Mouse (Mus musculus) midbrain, postnatal 0 days (tissue): ENCODE results near the gene Pomgnt1. TPM values are rescaled to one million over a fixed set of nuclear protein-coding genes. Genes with fewer than 3 reads are reported as not detected.

ENCODE experiments used
- ATAC-seq: fragments of 200-750 bp; cut with Nextera tagmentation; 2 replicates; pipeline ENCODE4 v1.8.0; 2017; ENCODE audit warnings: moderate number of reproducible peaks, mild to moderate bottlenecking, moderate TSS enrichment, moderate library complexity; ENCODE audit not compliant: low FRiP score
- DNase-seq: peaks from one replicate; pipeline ENCODE4 v3.0.0-alpha.2; 2015; ENCODE audit warnings: low spot score
- H3K27ac ChIP-seq: fragments of 300-500 bp; sonication (generic); 2 replicates; pipeline ENCODE4 v1.5.1; 2014; ENCODE audit warnings: low read depth, mild to moderate bottlenecking, low read length, mixed read lengths
- H3K27me3 ChIP-seq: fragments of 300-500 bp; sonication (generic); 2 replicates; pipeline ENCODE4 v1.6.1; 2014; ENCODE audit warnings: low read length, control low read depth, mixed read lengths; ENCODE audit not compliant: insufficient read depth
- H3K36me3 ChIP-seq: fragments of 300-500 bp; sonication (generic); 2 replicates; pipeline ENCODE4 v1.6.1; 2014; ENCODE audit warnings: low read length, control low read depth, mixed read lengths; ENCODE audit not compliant: insufficient read depth
- H3K4me1 ChIP-seq: fragments of 300-500 bp; sonication (generic); 2 replicates; pipeline ENCODE4 v1.6.1; 2014; ENCODE audit warnings: mild to moderate bottlenecking, control low read depth, antibody characterized with exemption, low read length, mixed read lengths; ENCODE audit not compliant: insufficient read depth
- H3K4me2 ChIP-seq: fragments of 300-500 bp; sonication (generic); 2 replicates; pipeline ENCODE4 v1.6.1; 2014; ENCODE audit warnings: low read depth, mild to moderate bottlenecking, low read length, mixed read lengths; ENCODE audit not compliant: poor library complexity, severe bottlenecking
- H3K4me3 ChIP-seq: fragments of 300-500 bp; sonication (generic); 2 replicates; pipeline ENCODE4 v1.5.1; 2014; ENCODE audit warnings: low read depth, mild to moderate bottlenecking, low read length, moderate library complexity
- H3K9ac ChIP-seq: fragments of 300-500 bp; sonication (generic); replicated peaks from 2 replicates; pipeline ENCODE4 v1.6.1; 2014; ENCODE audit warnings: mild to moderate bottlenecking, low read length, moderate library complexity, mixed read lengths; ENCODE audit not compliant: poor library complexity, severe bottlenecking
- H3K9me3 ChIP-seq: fragments of 300-500 bp; sonication (generic); 2 replicates; pipeline ENCODE4 v1.6.1; 2016; ENCODE audit warnings: low read length, control low read depth
- CTCF ChIP-seq: IDR thresholded peaks from 2 replicates; pipeline ENCODE4 v1.5.1; 2016; ENCODE audit warnings: antibody characterized with exemption, mild to moderate bottlenecking
- WGBS: fragments of 180-500 bp; shearing (Covaris S2); extraction: QIAGEN DNeasy Blood & Tissue Kit; methylation state at CpG from one replicate; pipeline ENCODE4 v1.1.7; 2014; 5-methylcytosine and 5-hydroxymethylcytosine counted together
- polyA plus RNA-seq: library from polyadenylated mRNA; unstranded; fragments of >200 nt; fragmentation: Nextera tagmentation; extraction: Ambion mirVana; gene quantifications from 2 replicates; pipeline ENCODE4 v1.2.1, GENCODE M21; 2015
- total RNA-seq: library from RNA; depleted of rRNA; stranded (reverse); fragments of >200 nt; gene quantifications from 2 replicates; pipeline ENCODE4 v1.2.3, GENCODE M21; 2014

The Pomgnt1 gene
- total and polyA plus RNA-seq, 2 experiments from 2014 or later = 58.1 to 78.5 TPM

- H3K27ac ChIP-seq = no peak overlapping the region
- no peak for DNase-seq
- H3K9me3 ChIP-seq = no peaks in the 10 kb centered on the region
- H3K27me3 ChIP-seq = 0 out of 2 replicates have a peak, but pooled peaks cover 3% of the 10 kb centered on the region
- peaks cover 13% of the 10 kb centered on the region for H3K4me1 ChIP-seq
- no peak for ATAC-seq
- no peak overlapping the region for H3K9ac ChIP-seq
- H3K4me2 ChIP-seq = no peak overlapping the region
- no peak overlapping the region for H3K4me3 ChIP-seq
- 82% methylated on average over 7 of the region's 7 CpGs for WGBS
- TF ChIP-seq CTCF = no peak
- no peaks in the 10 kb centered on the region for H3K36me3 ChIP-seq
Observed at GRCm38 (mm10) chr4:116142269-116142668, 18.6 kb downstream of the Pomgnt1 start.

DNA sequence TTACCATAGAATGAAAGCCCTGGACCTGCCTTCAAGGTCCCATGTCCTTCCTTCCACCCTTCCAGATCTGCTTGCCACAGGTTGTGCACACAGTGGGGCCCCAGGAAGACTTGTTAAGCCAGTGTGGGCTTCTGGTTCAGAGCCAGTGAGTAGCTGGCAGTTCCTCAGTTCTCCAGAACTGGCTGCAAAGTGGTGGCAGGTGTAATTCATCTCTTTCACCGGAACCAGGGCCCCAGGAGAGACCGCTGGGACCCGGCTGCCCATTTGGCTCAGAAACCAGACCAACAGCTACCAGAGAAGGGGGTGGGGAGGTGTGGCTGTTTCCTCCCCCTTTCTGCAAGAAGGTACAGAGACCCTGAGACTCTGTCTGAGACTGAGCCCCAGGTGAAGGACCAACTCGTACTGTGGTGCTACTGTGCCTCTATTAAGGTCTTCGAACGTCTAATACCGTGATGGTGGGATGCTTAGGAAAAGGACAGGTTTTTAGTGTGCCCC lies 19.7 kb downstream of the Pomgnt1 start:
- Histone ChIP-seq H3K4me3 (peak overlapping the region; percentile 64), H3K36me3 (no peaks in the 10 kb centered on the region), H3K4me1 (peaks cover 13% of the 10 kb centered on the region), H3K9ac (no peak overlapping the region), H3K4me2 (peak overlapping the region; percentile 97), H3K27ac (no peak overlapping the region), H3K27me3 (0 out of 2 replicates have a peak, but pooled peaks cover 3% of the 10 kb centered on the region), H3K9me3 (no peaks in the 10 kb centered on the region)
- DNase-seq = peak; percentile 71
- ATAC-seq = no peak
- 16% methylated on average over 7 of the region's 7 CpGs for WGBS
- TF ChIP-seq CTCF = no peak

GRCm38 (mm10) chr4:116143891-116144717 lies 20.5 kb downstream of the Pomgnt1 start:
- ATAC-seq (peak; percentile 60; the same call in 1 of the 2 replicates), DNase-seq (peak; percentile 51)
- H3K4me3 ChIP-seq = peak overlapping the region; percentile 64
- no peaks in the 10 kb centered on the region for H3K36me3 ChIP-seq
- peak overlapping the region; percentile 97 for H3K4me2 ChIP-seq
- no peaks in the 10 kb centered on the region for H3K9me3 ChIP-seq
- 0 out of 2 replicates have a peak, but pooled peaks cover 3% of the 10 kb centered on the region for H3K27me3 ChIP-seq
- no peak overlapping the region for H3K27ac ChIP-seq
- no peak for TF ChIP-seq CTCF
- peaks cover 13% of the 10 kb centered on the region for H3K4me1 ChIP-seq
- under 1% methylated on average over 46 of the region's 47 CpGs for WGBS
- peak overlapping the region; percentile 57 for H3K9ac ChIP-seq

DNA sequence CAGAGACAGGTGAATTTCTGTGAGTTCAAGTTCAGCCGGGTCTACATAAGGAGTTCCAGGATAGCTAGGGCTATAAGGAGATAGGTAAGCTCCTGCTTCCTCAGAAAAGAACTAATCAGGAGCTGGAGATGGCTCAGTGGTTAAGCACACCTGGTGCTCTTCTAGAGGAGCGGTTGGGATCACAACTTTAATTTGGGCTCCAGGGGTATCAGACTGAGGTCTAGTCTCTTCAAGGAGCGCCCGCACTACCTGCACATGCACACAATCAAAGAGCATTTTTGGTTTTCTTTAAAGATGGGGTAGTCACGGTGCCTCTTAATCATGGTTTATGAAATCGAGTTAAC lies 26.1 kb downstream of the Pomgnt1 start:
- Histone ChIP-seq H3K4me3 (peak overlapping the region; percentile 73), H3K27me3 (no peaks in the 10 kb centered on the region), H3K4me2 (peak overlapping the region; percentile 53), H3K27ac (peak overlapping the region; percentile 79), H3K9me3 (no peaks in the 10 kb centered on the region), H3K9ac (peak overlapping the region; percentile 82), H3K4me1 (peaks cover 4% of the 10 kb centered on the region; the same call in 1 of the 2 replicates), H3K36me3 (peaks cover 29% of the 10 kb centered on the region)
- no peak for DNase-seq
- TF ChIP-seq CTCF = no peak
- WGBS = 16% methylated on average over 6 of the region's 6 CpGs
- ATAC-seq = peak; percentile 18

- peak; percentile 70 for DNase-seq
- no peaks in the 10 kb centered on the region for H3K9me3 ChIP-seq
- H3K4me1 ChIP-seq = peaks cover 4% of the 10 kb centered on the region; the same call in 1 of the 2 replicates
- peak; percentile 87 for ATAC-seq
- H3K4me3 ChIP-seq = peak overlapping the region; percentile 73
- no peaks in the 10 kb centered on the region for H3K27me3 ChIP-seq
- H3K9ac ChIP-seq = peak overlapping the region; percentile 82
- under 1% methylated on average over 69 of the region's 73 CpGs for WGBS
- peak overlapping the region; percentile 79 for H3K27ac ChIP-seq
- H3K4me2 ChIP-seq = peak overlapping the region; percentile 53
- no peak for TF ChIP-seq CTCF
- H3K36me3 ChIP-seq = peaks cover 34% of the 10 kb centered on the region
Observed at GRCm38 (mm10) chr4:116150156-116150861, 26.7 kb downstream of the Pomgnt1 start.

DNA sequence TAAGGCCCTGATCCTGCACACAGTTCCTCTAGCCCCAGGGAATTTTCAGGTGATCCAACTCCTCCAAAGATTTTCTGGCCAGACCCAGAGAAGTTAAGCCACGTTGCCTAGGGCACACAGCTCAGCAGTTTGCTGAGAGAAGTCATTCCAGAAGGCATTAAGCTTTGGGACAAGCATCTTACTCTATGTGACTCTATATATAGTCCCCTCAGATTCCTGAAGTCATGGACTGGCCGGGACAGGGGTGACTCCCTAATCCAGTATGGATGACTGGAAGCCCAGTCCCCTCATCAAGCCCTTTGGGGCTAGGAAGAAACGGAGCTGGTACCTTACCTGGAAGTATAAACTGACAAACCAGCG lies 27.2 kb downstream of the Pomgnt1 start:
- Histone ChIP-seq H3K27ac (no peak overlapping the region), H3K4me3 (peak overlapping the region; percentile 73), H3K9me3 (no peaks in the 10 kb centered on the region), H3K4me1 (peaks cover 4% of the 10 kb centered on the region; the same call in 1 of the 2 replicates), H3K9ac (peak overlapping the region; percentile 82), H3K27me3 (no peaks in the 10 kb centered on the region), H3K36me3 (peaks cover 38% of the 10 kb centered on the region), H3K4me2 (peak overlapping the region; percentile 53)
- TF ChIP-seq CTCF = no peak
- no peak for DNase-seq
- WGBS = 20% methylated on average over 4 of the region's 4 CpGs
- peak; percentile 3; the same call in 1 of the 2 replicates for ATAC-seq
